Mouse (Mus musculus) heart, embryonic 12.5 days (tissue): Measurements from ENCODE around the gene Gm20388. TPM values are rescaled to one million over a fixed set of nuclear protein-coding genes. Genes with fewer than 3 reads are reported as not detected.
A peak's percentile ranks its signal among the peaks of the same experiment; 100 is the strongest.

Source experiments
- ATAC-seq: fragments of 200-750 bp; cut with Nextera tagmentation; 2 replicates; pipeline ENCODE4 v1.8.0; 2017; ENCODE audit warnings: moderate TSS enrichment, moderate library complexity; ENCODE audit not compliant: insufficient number of reproducible peaks, low FRiP score
- H3K27ac ChIP-seq: fragments of 300-500 bp; sonication (generic); 2 replicates; pipeline ENCODE4 v1.5.1; 2016; ENCODE audit warnings: mild to moderate bottlenecking, moderate library complexity; ENCODE audit not compliant: poor library complexity, severe bottlenecking
- H3K27me3 ChIP-seq: fragments of 300-500 bp; sonication (generic); replicated peaks from 2 replicates; pipeline ENCODE4 v1.6.1; 2016; ENCODE audit warnings: mild to moderate bottlenecking, moderate library complexity
- H3K36me3 ChIP-seq: fragments of 300-500 bp; sonication (generic); 2 replicates; pipeline ENCODE4 v1.6.1; 2016; ENCODE audit warnings: mild to moderate bottlenecking, moderate library complexity
- H3K4me1 ChIP-seq: fragments of 300-500 bp; sonication (generic); replicated peaks from 2 replicates; pipeline ENCODE4 v1.6.1; 2016; ENCODE audit warnings: mild to moderate bottlenecking
- H3K4me2 ChIP-seq: fragments of 300-500 bp; sonication (generic); 2 replicates; pipeline ENCODE4 v1.6.1; 2016; ENCODE audit warnings: mild to moderate bottlenecking, moderate library complexity
- H3K4me3 ChIP-seq: fragments of 300-500 bp; sonication (generic); 2 replicates; pipeline ENCODE4 v1.5.1; 2016; ENCODE audit warnings: mild to moderate bottlenecking
- H3K9ac ChIP-seq: fragments of 300-500 bp; sonication (generic); 2 replicates; pipeline ENCODE4 v1.6.1; 2016; ENCODE audit warnings: mild to moderate bottlenecking, moderate library complexity
- H3K9me3 ChIP-seq: fragments of 300-500 bp; sonication (generic); replicated peaks from 2 replicates; pipeline ENCODE4 v1.6.1; 2016; ENCODE audit warnings: mild to moderate bottlenecking, moderate library complexity
- WGBS: fragments of 180-500 bp; shearing (Covaris S2); methylation state at CpG from one replicate; pipeline ENCODE4 v1.1.7; 2016; 5-methylcytosine and 5-hydroxymethylcytosine counted together
- polyA plus RNA-seq: library from polyadenylated mRNA; unstranded; fragments of >200 nt; fragmentation: Nextera tagmentation; extraction: Ambion mirVana; gene quantifications from 2 replicates; pipeline ENCODE4 v1.2.1, GENCODE M21; 2016

Gm20388 gene
- polyA plus RNA-seq, 1 experiment from 2014 or later = not detected

- Histone ChIP-seq H3K27me3 (peaks cover 8% of the 10 kb centered on the region; the same call in 1 of the 2 replicates), H3K36me3 (no peaks in the 10 kb centered on the region), H3K9me3 (0 out of 2 replicates have a peak, but pooled peaks cover 3% of the 10 kb centered on the region), H3K4me1 (peaks cover 34% of the 10 kb centered on the region), H3K9ac (no peak overlapping the region), H3K4me2 (no peak overlapping the region), H3K27ac (no peak overlapping the region), H3K4me3 (no peak overlapping the region)
- 81% methylated on average over 10 of the region's 10 CpGs for WGBS
- no peak for ATAC-seq
Measured at GRCm38 (mm10) chr8:124077998-124078397, 4167.4 kb downstream of the Gm20388 start.

- ATAC-seq = no peak
- H3K27ac ChIP-seq = no peak overlapping the region
- WGBS = 76% methylated on average over 7 of the region's 7 CpGs
Measured at GRCm38 (mm10) chr8:124078969-124079368, 4168.3 kb downstream of the Gm20388 start.

GRCm38 (mm10) chr8:124080467-124081326, 4170.1 kb downstream of the Gm20388 start:
- Histone ChIP-seq H3K9ac (no peak overlapping the region; the same call in 1 of the 2 replicates), H3K4me3 (no peak overlapping the region), H3K4me2 (no peak overlapping the region), H3K4me1 (peaks cover 33% of the 10 kb centered on the region), H3K27me3 (peaks cover 8% of the 10 kb centered on the region; the same call in 1 of the 2 replicates), H3K36me3 (no peaks in the 10 kb centered on the region), H3K9me3 (0 out of 2 replicates have a peak, but pooled peaks cover 4% of the 10 kb centered on the region), H3K27ac (no peak overlapping the region; the same call in 1 of the 2 replicates)
- WGBS = 59% methylated on average over 21 of the region's 21 CpGs
- no peak for ATAC-seq

More at GRCm38 (mm10) chr8:124078969-124079368, 4168.3 kb downstream of the Gm20388 start:
- Histone ChIP-seq H3K9me3 (0 out of 2 replicates have a peak, but pooled peaks cover 4% of the 10 kb centered on the region), H3K27me3 (peaks cover 8% of the 10 kb centered on the region; the same call in 1 of the 2 replicates), H3K9ac (no peak overlapping the region), H3K4me2 (no peak overlapping the region), H3K4me1 (peaks cover 34% of the 10 kb centered on the region), H3K36me3 (no peaks in the 10 kb centered on the region), H3K4me3 (no peak overlapping the region)

GRCm38 (mm10) chr8:124082616-124083015, 4172.0 kb downstream of the Gm20388 start:
- WGBS = 83% methylated on average over 8 of the region's 8 CpGs
- no peak overlapping the region for H3K4me3 ChIP-seq

DNA sequence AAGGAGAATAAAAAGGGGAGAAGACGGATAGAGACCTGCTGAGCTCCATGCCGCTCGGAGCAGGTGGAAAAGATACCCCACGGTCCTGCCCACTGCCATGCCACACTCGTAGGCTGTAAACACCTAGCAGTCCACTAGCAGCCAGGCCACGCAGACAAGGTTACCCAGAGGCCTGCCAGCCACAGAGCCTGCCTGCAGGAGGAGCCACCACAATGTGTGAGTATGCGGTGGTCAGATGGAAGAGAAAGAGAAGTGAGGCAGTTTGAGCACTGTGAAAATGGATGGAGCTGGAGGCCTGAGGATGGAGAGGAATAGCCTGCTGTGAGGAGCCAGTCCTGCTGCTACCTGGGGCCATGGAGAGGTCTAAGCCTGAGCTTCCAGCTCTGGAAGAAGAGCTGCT, 4173.0 kb downstream of the Gm20388 start:
- H3K4me1 ChIP-seq = peaks cover 18% of the 10 kb centered on the region
- 81% methylated on average over 7 of the region's 7 CpGs for WGBS
- H3K4me3 ChIP-seq = no peak overlapping the region

More at GRCm38 (mm10) chr8:124082616-124083015, 4172.0 kb downstream of the Gm20388 start:
- ATAC-seq = no peak
- Histone ChIP-seq H3K9me3 (0 out of 2 replicates have a peak, but pooled peaks cover 4% of the 10 kb centered on the region), H3K4me1 (peaks cover 14% of the 10 kb centered on the region), H3K9ac (no peak overlapping the region), H3K27me3 (peaks cover 16% of the 10 kb centered on the region), H3K27ac (no peak overlapping the region), H3K36me3 (no peaks in the 10 kb centered on the region), H3K4me2 (no peak overlapping the region)

DNA sequence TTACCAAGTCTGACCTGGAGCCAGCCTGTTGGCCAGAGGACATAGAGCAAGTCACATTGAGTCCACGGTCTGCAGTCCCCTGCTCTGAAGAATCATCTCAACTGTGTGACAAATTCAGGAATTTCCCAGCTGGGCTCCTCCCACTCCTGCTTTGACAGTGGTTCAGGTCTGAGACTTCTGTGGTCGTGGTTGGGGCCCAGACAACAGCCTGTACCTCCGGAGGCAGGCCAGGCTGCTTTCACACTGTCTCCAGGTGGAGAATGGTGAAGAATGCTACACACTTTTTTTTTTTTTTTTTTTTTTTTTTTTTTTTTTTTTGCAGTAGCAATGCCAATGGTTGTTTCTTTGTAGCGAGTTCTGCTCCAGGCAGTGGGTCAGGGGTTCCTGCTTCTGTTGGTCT, 4175.0 kb downstream of the Gm20388 start:
- H3K9me3 ChIP-seq = 0 out of 2 replicates have a peak, but pooled peaks cover 4% of the 10 kb centered on the region
- H3K27me3 ChIP-seq = peaks cover 8% of the 10 kb centered on the region
- no peak overlapping the region for H3K9ac ChIP-seq
- ATAC-seq = no peak
- no peaks in the 10 kb centered on the region for H3K36me3 ChIP-seq
- 65% methylated on average over 4 of the region's 4 CpGs for WGBS
- H3K4me3 ChIP-seq = no peak overlapping the region
- H3K4me2 ChIP-seq = no peak overlapping the region
- no peak overlapping the region for H3K27ac ChIP-seq
- peaks cover 9% of the 10 kb centered on the region for H3K4me1 ChIP-seq

More for the DNA sequence above, 4173.0 kb downstream of the Gm20388 start:
- 0 out of 2 replicates have a peak, but pooled peaks cover 4% of the 10 kb centered on the region for H3K9me3 ChIP-seq
- H3K27me3 ChIP-seq = peaks cover 13% of the 10 kb centered on the region
- H3K9ac ChIP-seq = no peak overlapping the region
- no peak for ATAC-seq
- no peak overlapping the region for H3K4me2 ChIP-seq
- H3K36me3 ChIP-seq = no peaks in the 10 kb centered on the region
- H3K27ac ChIP-seq = no peak overlapping the region

GRCm38 (mm10) chr8:124088092-124088613, 4177.5 kb downstream of the Gm20388 start:
- ATAC-seq = no peak
- 62% methylated on average over 11 of the region's 11 CpGs for WGBS
- H3K9ac ChIP-seq = no peak overlapping the region
- H3K4me3 ChIP-seq = no peak overlapping the region
- H3K4me2 ChIP-seq = no peak overlapping the region
- H3K9me3 ChIP-seq = no peaks in the 10 kb centered on the region
- H3K36me3 ChIP-seq = no peaks in the 10 kb centered on the region
- no peak overlapping the region for H3K27ac ChIP-seq
- H3K4me1 ChIP-seq = peaks cover 4% of the 10 kb centered on the region; the same call in 1 of the 2 replicates
- H3K27me3 ChIP-seq = peaks cover 8% of the 10 kb centered on the region

DNA sequence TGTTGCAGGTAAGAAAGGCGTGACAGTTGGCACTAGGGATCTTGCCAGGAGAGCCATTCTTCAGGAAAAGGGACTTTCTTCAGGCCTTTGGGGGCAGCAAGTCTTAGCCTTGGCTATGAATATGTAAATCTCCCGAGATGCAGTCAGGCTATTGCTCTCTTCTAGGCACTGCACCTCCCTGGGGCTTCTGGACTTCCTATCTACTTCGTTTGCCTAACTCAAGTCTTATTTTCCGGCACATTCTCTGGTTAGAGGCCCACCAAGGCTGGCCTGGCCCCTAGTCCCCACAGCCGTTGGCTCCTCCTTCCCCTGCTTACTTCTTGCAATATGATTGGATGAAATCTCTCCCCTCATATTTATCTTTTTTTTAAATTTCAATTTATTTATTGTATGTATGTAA, 4178.4 kb downstream of the Gm20388 start:
- H3K27ac ChIP-seq = no peak overlapping the region
- H3K4me3 ChIP-seq = no peak overlapping the region
- H3K4me2 ChIP-seq = no peak overlapping the region
- ATAC-seq = no peak
- H3K36me3 ChIP-seq = no peaks in the 10 kb centered on the region
- H3K9me3 ChIP-seq = peaks cover 2% of the 10 kb centered on the region; the same call in 1 of the 2 replicates
- H3K9ac ChIP-seq = no peak overlapping the region
- peaks cover 8% of the 10 kb centered on the region for H3K27me3 ChIP-seq
- 81% methylated on average over 5 of the region's 5 CpGs for WGBS
- H3K4me1 ChIP-seq = peaks cover 4% of the 10 kb centered on the region; the same call in 1 of the 2 replicates

DNA sequence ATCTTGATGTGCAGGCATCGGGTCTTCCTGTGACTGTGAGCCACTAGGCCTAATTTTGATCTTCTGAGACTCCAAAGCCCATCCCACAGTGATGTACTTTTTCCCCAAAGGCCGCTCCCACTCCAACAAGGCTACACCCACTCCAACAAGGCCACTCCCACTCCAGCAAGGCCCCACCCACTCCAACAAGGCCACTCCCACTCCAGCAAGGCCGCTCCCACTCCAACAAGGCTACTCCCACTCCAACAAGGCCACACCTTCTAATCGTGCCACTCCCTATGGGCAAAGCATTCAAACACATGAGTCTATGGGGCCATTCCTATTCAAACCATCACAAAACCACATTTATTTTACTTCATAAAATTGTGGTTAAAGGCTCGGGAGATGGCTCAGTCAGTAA, 4179.8 kb downstream of the Gm20388 start:
- peaks cover 8% of the 10 kb centered on the region for H3K27me3 ChIP-seq
- H3K4me1 ChIP-seq = peaks cover 4% of the 10 kb centered on the region; the same call in 1 of the 2 replicates
- 87% methylated on average over 5 of the region's 5 CpGs for WGBS
- H3K4me3 ChIP-seq = no peak overlapping the region
- no peak overlapping the region for H3K27ac ChIP-seq
- ATAC-seq = no peak
- H3K4me2 ChIP-seq = no peak overlapping the region
- H3K36me3 ChIP-seq = no peaks in the 10 kb centered on the region
- no peak overlapping the region for H3K9ac ChIP-seq
- H3K9me3 ChIP-seq = peaks cover 5% of the 10 kb centered on the region; the same call in 1 of the 2 replicates

DNA sequence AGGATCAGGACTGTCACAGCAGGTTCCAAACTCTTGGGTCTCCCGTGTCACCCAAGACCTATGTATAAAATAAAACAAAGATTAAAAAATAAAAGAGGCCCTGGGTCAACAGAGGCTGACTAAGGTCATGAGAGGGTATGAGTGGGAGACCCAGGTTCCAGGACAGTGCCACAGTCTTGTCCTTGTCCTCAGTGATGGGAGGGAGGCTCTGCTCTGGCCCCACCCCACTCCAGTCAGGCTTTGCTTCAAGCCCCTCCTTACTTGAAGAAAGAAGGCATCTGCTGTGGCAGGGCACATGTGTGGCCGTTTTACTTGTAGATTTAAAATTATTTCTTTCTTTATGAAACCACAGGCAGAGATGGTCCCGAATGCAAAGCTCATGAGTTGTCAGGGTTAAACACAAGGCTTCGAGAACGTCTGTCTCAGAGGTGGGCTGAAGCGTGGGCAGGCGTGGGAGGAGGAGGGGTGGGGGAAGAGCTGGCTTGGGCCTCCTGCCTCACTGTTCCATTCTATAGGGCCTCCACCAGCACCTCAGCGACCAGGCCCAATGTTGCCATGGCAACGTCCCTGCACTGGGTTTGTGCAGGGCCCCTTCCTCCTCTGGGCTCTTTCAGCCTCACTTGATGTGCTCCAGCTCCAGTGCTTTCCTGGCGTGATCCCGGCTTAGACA, 4188.4 kb downstream of the Gm20388 start:
- Histone ChIP-seq H3K36me3 (no peaks in the 10 kb centered on the region), H3K27me3 (peaks cover 24% of the 10 kb centered on the region; the same call in 1 of the 2 replicates), H3K4me2 (no peak overlapping the region), H3K27ac (no peak overlapping the region), H3K9me3 (peaks cover 2% of the 10 kb centered on the region; the same call in 1 of the 2 replicates), H3K9ac (no peak overlapping the region), H3K4me3 (no peak overlapping the region), H3K4me1 (peaks cover 10% of the 10 kb centered on the region)
- ATAC-seq = peak; percentile 58; the same call in 1 of the 2 replicates
- WGBS = 41% methylated on average over 11 of the region's 11 CpGs
